Mouse (Mus musculus) embryonic fibroblast, embryonic 13.5 days (primary cell): ENCODE results near the gene Tanc1.

ENCODE experiments used
- CTCF ChIP-seq: IDR thresholded peaks from 2 replicates; pipeline ENCODE4 v1.5.1; 2011; ENCODE audit warnings: mild to moderate bottlenecking, control low read depth, low read length, moderate library complexity, borderline replicate concordance; ENCODE audit not compliant: insufficient read depth
- POLR2A ChIP-seq: IDR thresholded peaks from 2 replicates; pipeline ENCODE4 v1.6.1; 2011; ENCODE audit warnings: low read depth, mild to moderate bottlenecking, control low read depth, low read length, moderate library complexity

- TF ChIP-seq POLR2A = no peak
- TF ChIP-seq CTCF = no peak
Observed at GRCm38 (mm10) chr2:59779355-59779754, 167.5 kb downstream of the Tanc1 start.
